8 mouse cellular contexts compared by ENCODE assay signal in the genomic region with DNA sequence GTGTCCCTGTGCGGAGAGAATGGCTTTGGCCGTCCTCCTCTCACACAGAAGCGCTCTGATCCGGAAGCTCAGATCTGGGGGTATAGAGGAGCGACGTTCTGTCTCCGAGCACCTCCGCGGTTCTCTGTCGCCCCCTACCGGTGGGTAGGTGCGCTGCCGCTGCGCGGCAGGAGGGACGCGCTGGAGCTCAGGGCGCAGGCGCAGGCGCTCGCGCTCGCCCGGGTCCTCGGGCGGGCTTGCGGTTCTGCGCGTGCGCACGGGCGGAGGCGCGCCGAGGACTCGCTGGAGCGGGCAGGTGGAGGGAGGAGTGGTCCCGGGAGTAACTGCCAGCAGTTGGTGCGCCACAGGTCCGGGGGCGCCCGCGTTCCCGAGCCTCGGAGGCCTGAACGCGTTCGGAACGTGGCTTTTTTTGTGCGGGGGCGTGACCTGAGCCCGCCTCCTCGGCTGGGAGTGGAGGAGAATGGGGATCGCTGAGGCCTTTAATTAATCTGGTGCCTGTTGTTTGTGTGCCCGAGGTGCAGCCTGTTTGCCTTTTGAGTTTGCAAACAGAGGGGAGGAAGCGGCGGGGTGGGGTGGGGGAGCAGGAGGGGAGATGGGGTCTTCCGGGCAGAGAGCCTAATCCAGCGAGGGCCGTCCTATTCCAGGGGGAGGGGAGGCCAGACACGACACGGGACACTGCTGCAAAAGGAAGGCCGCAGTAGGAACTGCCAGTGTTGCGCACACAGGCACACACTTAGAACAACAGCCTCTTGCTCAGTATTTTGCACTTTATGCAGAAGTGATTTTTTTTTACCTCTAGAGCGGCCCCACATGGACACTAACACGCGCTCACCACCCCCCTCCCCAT. TPM values are rescaled to one million over a fixed set of nuclear protein-coding genes. Genes with fewer than 3 reads are reported as not detected.
DNase-seq lines count a peak whose midpoint lies in the region; ATAC-seq and TF ChIP-seq lines count a peak whose summit lies in the region.

Tmem106c (plus strand) TSS at position 212 of the 847 bp plus-strand sequence.

- peaks cover 22% of the 10 kb centered on the region for H3K36me3 ChIP-seq in G1E (replicated peaks)
- H3K36me3 ChIP-seq in forebrain, postnatal 0 days (ENCODE audit: insufficient read depth), result no peaks in the 10 kb centered on the region
- H3K36me3 ChIP-seq in lung, embryonic 15.5 days, result no peaks in the 10 kb centered on the region

- H3K9ac ChIP-seq in forebrain, postnatal 0 days, result peak within 1 kb of the TSS; percentile 76
- H3K9ac ChIP-seq in lung, embryonic 15.5 days, result peak within 1 kb of the TSS; percentile 68

- peaks cover 23% of the 10 kb centered on the region for H3K4me1 ChIP-seq in G1E (ENCODE audit: insufficient read depth, low read depth, low read length)
- H3K4me1 ChIP-seq in forebrain, postnatal 0 days (ENCODE audit: insufficient read depth), result peaks cover 10% of the 10 kb centered on the region
- H3K4me1 ChIP-seq in lung, embryonic 15.5 days, result peaks cover 6% of the 10 kb centered on the region

- 3% methylated on average over 67 of the region's 67 CpGs for WGBS in forebrain, postnatal 0 days
- WGBS in lung, embryonic 15.5 days, result under 1% methylated on average over 67 of the region's 67 CpGs

- peak within 1 kb of the TSS; percentile 79 for H3K27ac ChIP-seq in forebrain, postnatal 0 days (ENCODE audit: low read depth, low read length)
- peak within 1 kb of the TSS; percentile 57; the same call in 1 of the 2 replicates for H3K27ac ChIP-seq in lung, embryonic 15.5 days

- H3K9me3 ChIP-seq in G1E (replicated peaks), result no peaks in the 10 kb centered on the region
- no peaks in the 10 kb centered on the region for H3K9me3 ChIP-seq in forebrain, postnatal 0 days (ENCODE audit: low read length)
- H3K9me3 ChIP-seq in lung, embryonic 15.5 days, result no peaks in the 10 kb centered on the region

- peak within 1 kb of the TSS; percentile 74 for H3K4me3 ChIP-seq in G1E (ENCODE audit: low read depth, low read length)
- H3K4me3 ChIP-seq in forebrain, postnatal 0 days (ENCODE audit: low read depth, low read length), result peak within 1 kb of the TSS; percentile 74
- peak within 1 kb of the TSS; percentile 63 for H3K4me3 ChIP-seq in lung, embryonic 15.5 days

- peak; percentile 98 for DNase-seq in G1E (ENCODE audit: low spot score)
- peak; percentile 88 to 95 for DNase-seq in cerebellum, adult 18-20 months
- DNase-seq in forebrain, postnatal 0 days, result peak; percentile 98
- DNase-seq in heart, postnatal 4 days, result peak; percentile 95
- DNase-seq in layer of hippocampus, adult 8-10 months (ENCODE audit: low spot score in 2 of 2), result peak; percentile 87 to 89
- DNase-seq in ovary, adult 18-20 months (ENCODE audit: low spot score), result peak; percentile 86
- peak; percentile 98 for DNase-seq in thymus, postnatal 0 days (ENCODE audit: low spot score)

- TF ChIP-seq CTCF in G1E (IDR thresholded peaks at IDR 0.05; ENCODE audit: low read depth, low read length), result peak; percentile 82
- peak; percentile 97 for TF ChIP-seq CTCF in forebrain, postnatal 0 days (IDR thresholded peaks at IDR 0.05; ENCODE audit: low read depth)

- H3K27me3 ChIP-seq in G1E (ENCODE audit: insufficient read depth, low read length), result no peaks in the 10 kb centered on the region
- H3K27me3 ChIP-seq in forebrain, postnatal 0 days (ENCODE audit: insufficient read depth, low read length), result no peaks in the 10 kb centered on the region
- no peaks in the 10 kb centered on the region for H3K27me3 ChIP-seq in lung, embryonic 15.5 days

- peak within 1 kb of the TSS; percentile 82 for H3K4me2 ChIP-seq in forebrain, postnatal 0 days (ENCODE audit: low read depth)
- peak within 1 kb of the TSS; percentile 89 for H3K4me2 ChIP-seq in lung, embryonic 15.5 days

- ATAC-seq in G1E (ENCODE audit: extremely low read depth, insufficient number of reproducible peaks, low FRiP score, poor library complexity, severe bottlenecking), result peak; percentile 84
- peak; percentile 91 for ATAC-seq in forebrain, postnatal 0 days
- peak; percentile 95 for ATAC-seq in lung, embryonic 15.5 days (ENCODE audit: borderline replicate concordance, extremely low read depth, low FRiP score, low TSS enrichment)

RNA-seq across cellular contexts. Expression of gene Tmem106c, which starts in this region (rescaled TPM):
- total RNA-seq in G1E (2014; fragmentation: Nextera tagmentation) (52.1 and 54.3 TPM in 2 replicates), G1E (2017) (18.6 and 18.7 TPM in 2 replicates)
- 12.5 and 19.2 TPM in 2 replicates for polyA plus RNA-seq in G1E (2012)
- 44.4 and 50.8 TPM in 2 replicates for total RNA-seq in forebrain, postnatal 0 days (2014; rRNA removed)
- 62.8 and 66.1 TPM in 2 replicates for polyA plus RNA-seq in forebrain, postnatal 0 days (2015; fragmentation: Nextera tagmentation; extraction: Ambion mirVana)
- total RNA-seq in heart, postnatal 4 days (2021), result 10 to 100 TPM; 20.5 to 20.6 TPM
- 10 to 100 TPM; 32.1 to 41.9 (median 39.0) TPM for total RNA-seq in layer of hippocampus, adult 8-10 months (2022)
- polyA plus RNA-seq in lung, embryonic 15.5 days (2015; fragmentation: Nextera tagmentation; extraction: Ambion mirVana), result 41.4 and 45.7 TPM in 2 replicates
- 39.0 and 40.9 TPM in 2 replicates for polyA plus RNA-seq in thymus, postnatal 0 days (2015; fragmentation: Nextera tagmentation; extraction: Ambion mirVana)

Comparison
In these comparisons a context has a peak if more than half of its experiments do, and no peak if none do; other contexts are left out.
1. Peak in every context shown above with its lines: DNase-seq, ATAC-seq, H3K4me3 ChIP-seq and H3K27ac ChIP-seq.